Mouse (Mus musculus): Measurements from ENCODE around the gene Tjp1.

GRCm38 (mm10) chr7:65431018-65431695 is 96.4 kb downstream of the Tjp1 start:
- TF ChIP-seq ZNF384 (IDR thresholded peaks at IDR 0.05; ENCODE audit: low read depth, low read length) (no peak), HCFC1 (IDR thresholded peaks at IDR 0.05; ENCODE audit: borderline replicate concordance, insufficient read depth, low read length) (no peak), MAFK (IDR thresholded peaks at IDR 0.05; ENCODE audit: insufficient read depth, low read depth, low read length) (no peak)

Data from ES-E14 (cell line).